Mouse (Mus musculus): ENCODE results near the gene Usf1. TPM values are rescaled to one million over a fixed set of nuclear protein-coding genes. Genes with fewer than 3 reads are reported as not detected.

The Usf1 gene
- total RNA-seq, 1 experiment from 2014 or later: 111 TPM

DNA sequence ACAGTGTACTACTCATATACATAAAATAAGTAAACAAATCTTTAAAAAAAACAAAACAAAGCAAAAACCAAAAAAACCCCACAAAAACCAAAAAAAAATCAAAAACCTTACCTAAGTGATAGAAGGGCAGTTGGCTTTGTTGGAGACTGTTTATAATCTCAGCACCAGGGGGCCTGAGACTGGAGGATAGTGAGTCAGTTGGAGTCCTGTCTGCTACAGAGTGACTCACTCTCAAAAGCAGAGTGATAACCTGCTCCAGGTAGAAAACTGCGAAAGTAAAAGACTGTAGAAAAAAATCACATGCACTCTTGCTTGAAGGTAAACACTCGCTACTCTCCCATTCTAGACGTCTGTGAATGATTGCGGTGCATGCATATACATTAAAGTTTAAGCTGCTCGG, 33.9 kb downstream of the Usf1 start:
- ATAC-seq (ENCODE audit: extremely low read depth, insufficient number of reproducible peaks, low FRiP score, poor library complexity, severe bottlenecking): no peak

DNA sequence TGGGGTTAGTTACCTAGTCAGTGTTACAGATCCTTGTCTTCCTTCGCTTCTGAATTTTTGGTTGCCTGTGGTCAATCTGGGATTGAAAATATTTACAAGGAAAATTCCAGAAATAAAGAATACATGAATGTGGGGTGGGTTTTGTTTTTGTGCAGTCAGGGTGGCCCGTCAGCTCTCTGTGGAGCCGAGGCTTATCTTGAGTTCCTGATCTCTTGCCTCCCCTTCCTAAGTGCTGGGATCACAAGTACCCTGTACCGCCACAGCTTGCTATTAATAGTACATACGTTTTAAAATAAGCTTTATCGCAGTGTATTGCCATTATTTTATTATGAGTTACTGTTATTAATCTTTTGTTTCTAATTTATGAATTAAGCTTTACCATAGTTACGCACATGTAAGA, 35.7 kb downstream of the Usf1 start:
- ATAC-seq (ENCODE audit: extremely low read depth, insufficient number of reproducible peaks, low FRiP score, poor library complexity, severe bottlenecking): no peak

DNA sequence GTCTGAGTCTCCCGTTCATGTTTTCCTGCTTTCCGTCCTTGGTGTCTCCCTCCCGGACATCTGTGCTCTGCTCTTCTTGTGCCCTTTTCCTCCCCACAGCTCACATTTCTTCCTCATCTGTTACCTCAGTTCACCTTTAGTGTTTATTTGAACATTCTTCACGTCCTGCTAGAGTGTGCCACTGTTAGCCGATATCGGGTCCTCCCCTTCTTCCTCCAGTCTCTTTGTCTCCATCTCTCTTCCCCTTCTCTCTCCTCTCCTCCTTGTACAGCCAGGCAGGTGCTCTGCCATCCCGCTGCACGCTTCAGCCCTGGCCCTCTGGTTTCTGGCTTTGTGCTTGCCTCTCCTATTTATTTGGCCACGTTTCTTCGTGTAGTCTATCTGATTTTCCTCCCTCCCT, 36.6 kb downstream of the Usf1 start:
- ATAC-seq (ENCODE audit: extremely low read depth, insufficient number of reproducible peaks, low FRiP score, poor library complexity, severe bottlenecking): no peak

DNA sequence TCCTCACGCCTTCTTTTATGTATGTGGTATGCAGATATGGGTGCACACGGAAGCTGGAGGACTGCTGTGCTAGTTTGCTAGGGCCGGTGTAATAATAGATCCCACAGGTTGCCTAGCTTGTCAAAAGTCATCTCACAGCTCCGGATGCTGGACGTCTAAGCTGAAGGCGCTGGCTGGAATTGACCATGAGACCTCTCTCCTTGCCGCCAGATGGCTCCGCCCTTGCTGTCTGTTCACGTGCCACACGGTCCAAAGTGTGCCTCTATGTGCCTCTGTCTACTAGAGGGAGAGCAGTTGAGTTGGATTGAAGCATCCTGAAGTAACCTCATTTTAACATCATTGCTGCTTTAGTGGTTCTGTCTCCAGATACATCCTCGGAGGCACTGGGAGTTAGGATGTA, 38.9 kb downstream of the Usf1 start:
- no peak for ATAC-seq (ENCODE audit: extremely low read depth, insufficient number of reproducible peaks, low FRiP score, poor library complexity, severe bottlenecking)

DNA sequence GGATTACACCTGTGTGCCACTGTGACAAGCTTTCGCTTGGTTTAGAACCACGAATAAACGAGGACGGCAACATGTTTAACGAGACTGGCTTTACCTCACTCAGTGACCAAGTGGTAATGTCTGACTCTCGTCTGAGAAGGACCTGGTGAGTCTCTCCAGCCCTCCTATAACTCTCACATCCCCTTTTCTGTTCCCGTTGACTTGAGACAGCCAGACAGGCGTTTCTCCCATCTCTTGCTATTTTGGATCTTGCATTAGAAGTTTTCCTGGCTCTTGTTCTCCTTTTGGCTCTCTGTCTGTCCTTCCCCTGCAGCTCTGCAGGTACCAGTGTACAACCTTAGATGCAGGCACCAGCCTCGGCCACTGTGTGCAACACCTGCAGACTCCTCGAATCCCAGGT, 39.9 kb downstream of the Usf1 start:
- ATAC-seq (ENCODE audit: extremely low read depth, insufficient number of reproducible peaks, low FRiP score, poor library complexity, severe bottlenecking): no peak

DNA sequence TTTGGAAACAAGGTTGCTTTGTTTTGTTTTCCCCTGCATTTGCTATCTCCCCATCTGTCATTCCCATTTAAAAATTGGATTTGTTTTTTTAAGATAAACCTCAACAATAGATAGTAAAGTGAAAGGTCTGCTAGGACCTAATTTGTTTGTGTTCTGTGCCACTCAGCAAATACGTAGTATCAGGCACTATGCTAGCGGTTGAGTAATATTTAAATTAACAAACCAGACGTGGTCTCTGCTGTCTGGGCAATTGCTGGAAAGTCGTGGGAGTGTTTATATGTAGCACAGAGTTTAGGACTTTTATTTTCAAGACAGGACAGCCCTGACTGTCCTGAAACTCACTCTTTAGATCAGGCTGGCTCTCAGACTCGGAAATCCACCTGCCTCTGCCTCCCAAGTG, 41.4 kb downstream of the Usf1 start:
- no peak for ATAC-seq (ENCODE audit: extremely low read depth, insufficient number of reproducible peaks, low FRiP score, poor library complexity, severe bottlenecking)

- ATAC-seq (ENCODE audit: extremely low read depth, insufficient number of reproducible peaks, low FRiP score, poor library complexity, severe bottlenecking): no peak
Measured at GRCm38 (mm10) chr1:171452923-171453322, 41.8 kb downstream of the Usf1 start.

GRCm38 (mm10) chr1:171454926-171455325, 43.8 kb downstream of the Usf1 start:
- ATAC-seq (ENCODE audit: extremely low read depth, insufficient number of reproducible peaks, low FRiP score, poor library complexity, severe bottlenecking): no peak

DNA sequence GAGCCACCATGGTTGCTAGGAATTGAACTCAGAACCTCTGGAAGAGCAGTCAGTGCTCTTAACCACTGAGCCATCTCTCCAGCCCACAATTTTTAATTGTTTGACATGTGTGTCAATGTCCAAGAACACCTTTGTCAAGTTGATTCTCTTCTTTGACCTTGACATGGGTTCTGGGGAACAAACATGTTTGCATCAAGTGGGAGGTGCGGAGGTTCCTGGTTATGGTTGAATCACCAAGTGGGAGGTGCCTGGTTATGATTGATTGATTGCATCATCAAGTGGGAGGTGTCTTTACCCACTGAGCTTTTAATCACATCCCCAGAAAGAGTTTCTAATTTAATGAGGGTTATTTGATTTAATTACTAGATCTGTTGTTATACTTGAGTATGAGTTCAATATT, 46.5 kb downstream of the Usf1 start:
- ATAC-seq (ENCODE audit: extremely low read depth, insufficient number of reproducible peaks, low FRiP score, poor library complexity, severe bottlenecking): no peak

- ATAC-seq (ENCODE audit: extremely low read depth, insufficient number of reproducible peaks, low FRiP score, poor library complexity, severe bottlenecking): no peak
Measured at GRCm38 (mm10) chr1:171459791-171460190, 48.7 kb downstream of the Usf1 start.

DNA sequence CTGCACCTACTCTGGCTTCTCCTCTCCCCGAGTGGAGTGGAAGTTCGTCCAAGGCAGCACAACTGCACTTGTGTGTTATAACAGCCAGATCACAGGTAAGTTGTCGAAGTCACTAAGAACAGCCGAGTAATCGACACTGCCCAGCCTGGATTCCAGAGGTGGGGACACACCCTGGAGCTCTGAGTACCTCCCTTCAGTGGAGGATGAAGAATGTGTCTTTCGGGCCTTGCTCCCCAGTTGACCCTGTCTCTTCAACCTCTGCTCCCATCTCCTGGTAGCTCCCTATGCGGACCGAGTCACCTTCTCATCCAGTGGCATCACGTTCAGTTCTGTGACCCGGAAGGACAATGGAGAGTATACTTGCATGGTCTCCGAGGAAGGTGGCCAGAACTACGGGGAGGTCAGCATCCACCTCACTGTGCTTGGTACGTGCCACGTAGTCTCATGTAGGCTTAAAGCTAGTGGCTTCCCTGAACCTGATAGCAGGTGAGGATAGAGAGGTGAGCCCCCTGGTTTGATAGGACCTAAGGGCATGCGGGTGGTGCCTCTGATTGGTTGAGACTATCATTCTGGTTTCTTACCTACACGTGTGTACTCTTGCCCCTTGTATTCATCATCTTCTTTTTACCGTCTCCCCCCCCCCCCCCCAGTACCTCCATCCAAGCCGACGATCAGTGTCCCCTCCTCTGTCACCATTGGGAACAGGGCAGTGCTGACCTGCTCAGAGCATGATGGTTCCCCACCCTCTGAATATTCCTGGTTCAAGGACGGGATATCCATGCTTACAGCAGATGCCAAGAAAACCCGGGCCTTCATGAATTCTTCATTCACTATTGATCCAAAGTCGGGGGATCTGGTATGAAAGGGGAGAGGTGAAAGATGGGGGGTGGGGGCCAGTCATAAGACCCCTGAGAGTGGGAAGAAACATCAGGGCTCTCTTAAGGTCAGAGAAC, 49.7 kb downstream of the Usf1 start:
- 0 out of 2 replicates have a peak, but pooled peaks have one; percentile 6 for ATAC-seq (ENCODE audit: extremely low read depth, insufficient number of reproducible peaks, low FRiP score, poor library complexity, severe bottlenecking)

GRCm38 (mm10) chr1:171463133-171463532, 52.0 kb downstream of the Usf1 start:
- ATAC-seq (ENCODE audit: extremely low read depth, insufficient number of reproducible peaks, low FRiP score, poor library complexity, severe bottlenecking): no peak

- no peak for ATAC-seq (ENCODE audit: extremely low read depth, insufficient number of reproducible peaks, low FRiP score, poor library complexity, severe bottlenecking)
Measured at GRCm38 (mm10) chr1:171465749-171466412, 54.8 kb downstream of the Usf1 start.

DNA sequence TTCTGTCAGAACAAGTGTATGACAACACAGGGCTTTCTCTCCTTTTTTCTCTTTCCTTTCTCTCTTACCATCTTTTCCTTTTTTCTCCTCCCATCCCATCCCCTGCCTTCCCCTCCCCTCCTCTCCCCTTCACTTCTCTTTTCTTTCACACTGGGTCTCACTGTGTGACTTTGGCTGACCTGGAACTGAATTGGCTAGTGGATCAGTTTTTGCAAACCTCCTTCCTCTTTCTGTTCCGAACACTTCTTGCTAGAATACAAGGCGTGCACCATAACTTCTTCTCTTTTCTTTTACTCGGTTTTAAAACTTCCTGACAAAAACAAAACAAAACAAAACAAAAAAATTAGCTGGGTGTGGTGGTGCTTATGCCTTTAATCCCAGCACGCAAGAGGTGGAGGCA, 55.5 kb downstream of the Usf1 start:
- no peak; the same call in 1 of the 2 replicates for ATAC-seq (ENCODE audit: extremely low read depth, insufficient number of reproducible peaks, low FRiP score, poor library complexity, severe bottlenecking)

Other genes with a start within 250 kb of the Usf1 start
- gene Pcp4l1, start 215.0 kb upstream of the Usf1 start, total RNA-seq (2017): 0.49 and 0.81 TPM in 2 replicates
- 0.25 TPM in 1 of 2 replicates, not detected in the other for gene Nr1i3, start 197.3 kb upstream of the Usf1 start, total RNA-seq (2017)
- gene Tomm40l, start 188.8 kb upstream of the Usf1 start, total RNA-seq (2017): 6.6 and 7.5 TPM in 2 replicates
- not detected in 2 replicates for gene Apoa2, start 186.3 kb upstream of the Usf1 start, total RNA-seq (2017)
- gene Fcer1g, start 176.9 kb upstream of the Usf1 start, total RNA-seq (2017): 410 and 425 TPM in 2 replicates
- 0.12 TPM in 1 of 2 replicates, not detected in the other for gene Adamts4, start 160.9 kb upstream of the Usf1 start, total RNA-seq (2017)
- gene Ndufs2, start 159.9 kb upstream of the Usf1 start, total RNA-seq (2017): 150 and 174 TPM in 2 replicates
- 116 and 144 TPM in 2 replicates for gene B4galt3, start 141.0 kb upstream of the Usf1 start, total RNA-seq (2017)
- gene Ppox, start 130.1 kb upstream of the Usf1 start, total RNA-seq (2017): 48.4 and 57.0 TPM in 2 replicates
- gene Usp21, start 123.3 kb upstream of the Usf1 start, total RNA-seq (2017): 45.5 and 45.7 TPM in 2 replicates
- 32.0 and 39.7 TPM in 2 replicates for gene Ufc1, start 116.3 kb upstream of the Usf1 start, total RNA-seq (2017)
- gene Dedd, start 82.2 kb upstream of the Usf1 start, total RNA-seq (2017): 24.2 and 30.4 TPM in 2 replicates
- 27.2 and 33.0 TPM in 2 replicates for gene Nit1, start 65.7 kb upstream of the Usf1 start, total RNA-seq (2017)
- 13.1 and 18.7 TPM in 2 replicates for gene Pfdn2, start 65.6 kb upstream of the Usf1 start, total RNA-seq (2017)
- gene Klhdc9, start 50.5 kb upstream of the Usf1 start, total RNA-seq (2017): 0.58 TPM in 1 of 2 replicates, not detected in the other
- gene Nectin4, start 41.2 kb upstream of the Usf1 start, total RNA-seq (2017): 2.2 and 2.9 TPM in 2 replicates
- 441 and 469 TPM in 2 replicates for gene Arhgap30, start 22.4 kb upstream of the Usf1 start, total RNA-seq (2017)
- gene Tstd1, start 7.6 kb downstream of the Usf1 start, total RNA-seq (2017): 8.8 and 15.2 TPM in 2 replicates
- 2.5 and 2.9 TPM in 2 replicates for gene F11r, start 26.2 kb downstream of the Usf1 start, total RNA-seq (2017)
- 20.3 and 20.7 TPM in 2 replicates for gene Alyref2, start 92.2 kb downstream of the Usf1 start, total RNA-seq (2017)
- gene Itln1, start 124.0 kb downstream of the Usf1 start, total RNA-seq (2017): not detected in 2 replicates
- 126 and 134 TPM in 2 replicates for gene Cd244a, start 147.9 kb downstream of the Usf1 start, total RNA-seq (2017)
- 83.9 and 87.7 TPM in 2 replicates for gene Ly9, start 196.1 kb downstream of the Usf1 start, total RNA-seq (2017)
- gene Slamf7, start 241.7 kb downstream of the Usf1 start, total RNA-seq (2017): 28.2 and 29.0 TPM in 2 replicates

Data from neutrophil, adult 5-6 weeks (primary cell).